Mouse (Mus musculus) T-cell, adult 2 months (primary cell): ENCODE measurements around the gene Olfr1253.

ENCODE experiments used
- DNase-seq: peaks from one replicate; pipeline ENCODE4 v3.0.0; 2022; ENCODE audit warnings: low spot score

Olfr1253 gene

GRCm38 (mm10) chr2:89756990-89757389 lies at the start of gene Olfr1253:
Gene Olfr1253 (minus strand): TSS chr2:89757090.
- no peak for DNase-seq

GRCm38 (mm10) chr2:89799583-89799982 lies 42.7 kb upstream of the Olfr1253 start:
- DNase-seq = no peak

GRCm38 (mm10) chr2:89793519-89793918 lies 36.6 kb upstream of the Olfr1253 start, which contains the start of gene Olfr1254:
Gene Olfr1254 (minus strand): TSS chr2:89793619.
- no peak for DNase-seq

- no peak for DNase-seq
Observed at GRCm38 (mm10) chr2:89724912-89725311, 32.0 kb downstream of the Olfr1253 start, which contains the start of gene Olfr1252. Gene Olfr1252 (minus strand): TSS chr2:89725012.
